Mouse (Mus musculus) heart, postnatal 10 days (tissue): ENCODE results near the gene Chrnb1. TPM values are rescaled to one million over a fixed set of nuclear protein-coding genes. Genes with fewer than 3 reads are reported as not detected.

Source experiments
- DNase-seq, 2 experiments: peaks; one replicate each; pipeline ENCODE4 v3.0.0; 2021
- intact Hi-C: fragments of 180-260 bp; cut with DNase I; formaldehyde crosslinking; loops from one replicate; pipeline ENCODE4 v1.15.1; 2025
- total RNA-seq, 2 experiments: library from RNA; stranded (reverse); gene quantifications; 2 replicates each; pipeline ENCODE4 v1.2.3; 2021

Gene Chrnb1
- total RNA-seq = 1 to 10 TPM; 5.8 to 7.1 TPM

DNA sequence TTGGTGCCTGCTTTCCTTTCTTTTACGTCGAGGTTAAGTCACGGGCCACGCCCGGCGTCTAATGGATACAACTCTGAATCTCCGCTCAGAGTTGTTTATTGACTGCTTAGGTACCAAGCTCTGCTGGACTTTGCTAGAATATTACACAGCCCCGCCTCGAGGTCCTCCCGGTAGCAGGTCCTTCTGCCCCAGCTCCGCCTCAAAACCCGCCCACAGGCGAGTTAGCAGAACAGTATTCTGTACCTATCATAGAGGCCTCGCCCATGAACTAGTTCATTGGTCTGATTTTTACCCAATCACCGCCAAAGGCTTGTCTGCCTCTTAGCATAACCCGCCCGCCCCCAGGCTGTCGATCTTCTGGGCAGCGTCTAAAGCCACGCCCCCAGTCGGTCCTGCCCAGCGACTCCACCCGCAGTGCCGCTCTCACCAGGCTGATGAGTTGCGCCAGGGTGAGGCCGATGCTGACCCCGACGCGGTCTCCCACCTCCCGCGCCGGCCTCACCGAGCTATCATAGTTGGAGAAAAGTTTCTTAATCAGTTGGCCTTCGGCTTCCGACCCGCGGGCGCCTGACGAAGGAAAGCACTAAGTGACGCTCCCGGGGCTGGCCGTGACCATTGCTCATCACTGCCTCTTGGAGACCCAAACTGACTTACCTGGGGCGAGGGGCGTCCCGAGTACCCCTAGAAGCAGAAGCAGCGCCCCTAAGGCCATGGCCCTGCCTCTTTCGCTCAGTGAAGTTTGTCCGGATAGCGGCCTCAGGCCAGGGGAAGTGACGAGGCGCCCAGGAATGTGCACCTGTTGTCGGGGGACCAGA, at the start of gene Chrnb1:
Gene Chrnb1, minus strand, starts transcription at position 776 of the 815 bp plus-strand sequence.
- DNase-seq = peak; percentile 95 to 97
- intact Hi-C loops = no loop called here

DNA sequence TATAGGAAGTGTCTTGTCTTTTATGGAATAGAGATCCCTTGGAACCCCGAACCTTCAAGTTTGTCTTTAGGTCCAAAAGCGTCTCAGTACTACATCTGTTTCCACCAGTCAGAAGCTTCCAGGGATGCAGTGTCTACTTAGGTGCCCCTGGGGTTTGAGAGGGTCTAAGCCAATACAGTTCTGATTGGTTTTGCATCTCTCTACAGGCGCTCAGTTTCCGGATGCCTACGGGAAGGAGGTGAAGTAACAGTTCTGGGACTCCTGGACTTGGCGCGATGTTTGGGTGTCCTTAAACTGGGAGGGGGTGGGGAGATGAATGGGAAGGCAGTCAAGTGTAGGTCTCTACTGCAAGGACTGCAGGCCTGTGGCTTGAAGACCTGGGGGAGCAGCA, 43.0 kb upstream of the Chrnb1 start:
- intact Hi-C loops = no loop called here
- no peak for DNase-seq

DNA sequence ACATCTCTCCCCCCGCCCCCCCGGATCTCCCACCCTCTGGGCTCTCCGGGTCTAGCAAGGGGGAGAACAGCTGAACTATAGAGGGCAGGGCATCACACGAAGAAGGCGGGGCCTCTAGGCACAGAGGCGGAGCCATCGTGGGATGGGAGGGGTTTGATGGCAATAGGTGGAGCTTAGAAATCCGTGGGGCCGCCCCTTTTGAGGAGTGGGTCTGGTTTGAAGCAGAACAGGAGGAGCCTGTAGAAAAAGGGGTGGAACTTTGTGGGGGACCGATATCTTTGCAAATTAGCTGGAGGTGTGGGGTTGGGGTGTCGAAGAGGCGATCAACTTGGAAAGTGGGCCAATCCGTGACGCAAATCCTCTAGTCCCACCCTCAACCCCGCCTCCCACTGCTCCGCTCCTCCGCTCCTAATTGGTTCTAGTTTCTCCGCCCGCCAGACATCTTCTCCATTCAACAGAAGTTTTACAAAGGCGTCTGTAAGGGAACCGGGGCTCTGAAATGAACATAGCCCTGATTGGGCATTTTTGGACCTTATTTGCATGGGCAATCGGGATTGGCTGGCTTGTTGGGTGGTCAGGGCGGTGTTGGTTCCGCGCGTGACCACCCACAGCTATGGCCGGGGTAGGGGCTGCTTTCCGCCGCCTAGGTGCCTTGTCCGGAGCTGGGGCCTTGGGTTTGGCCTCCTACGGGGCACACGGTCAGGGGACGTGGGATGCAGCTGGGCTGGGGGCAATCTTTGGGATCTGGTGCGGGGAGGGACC, 42.4 kb upstream of the Chrnb1 start, which contains the start of gene Tmem256:
Gene Tmem256, plus strand, starts transcription at position 563 of the 762 bp plus-strand sequence.
- DNase-seq = peak; percentile 96 to 97
- intact Hi-C loops = loop anchor here (2.0 kb wide), 1 partner anchor 35 kb away; no protein-coding TSS in a partner anchor

DNA sequence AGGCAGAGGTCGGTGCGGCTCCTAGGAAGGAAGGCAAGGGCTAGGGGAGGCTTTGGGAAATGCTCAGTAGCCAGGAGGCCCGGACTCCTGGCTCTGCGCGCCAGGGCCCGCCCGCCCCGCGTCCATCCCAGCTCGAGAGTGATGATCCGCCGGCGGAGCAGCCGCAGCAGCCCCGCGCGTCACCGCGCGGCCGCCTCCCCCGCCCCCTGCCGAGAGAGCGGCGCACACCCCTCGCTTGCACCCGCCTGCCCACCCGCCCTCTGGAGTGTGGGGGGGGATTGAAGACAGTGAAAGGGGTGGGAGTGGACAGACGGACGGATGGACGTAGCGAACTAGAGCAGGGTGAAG, 41.8 kb upstream of the Chrnb1 start, which contains the start of gene Nlgn2:
Gene Nlgn2, minus strand, starts transcription at position 181 of the 348 bp plus-strand sequence.
- intact Hi-C loops = loop anchor here (2.0 kb wide), 1 partner anchor 35 kb away; no protein-coding TSS in a partner anchor
- DNase-seq = no peak

DNA sequence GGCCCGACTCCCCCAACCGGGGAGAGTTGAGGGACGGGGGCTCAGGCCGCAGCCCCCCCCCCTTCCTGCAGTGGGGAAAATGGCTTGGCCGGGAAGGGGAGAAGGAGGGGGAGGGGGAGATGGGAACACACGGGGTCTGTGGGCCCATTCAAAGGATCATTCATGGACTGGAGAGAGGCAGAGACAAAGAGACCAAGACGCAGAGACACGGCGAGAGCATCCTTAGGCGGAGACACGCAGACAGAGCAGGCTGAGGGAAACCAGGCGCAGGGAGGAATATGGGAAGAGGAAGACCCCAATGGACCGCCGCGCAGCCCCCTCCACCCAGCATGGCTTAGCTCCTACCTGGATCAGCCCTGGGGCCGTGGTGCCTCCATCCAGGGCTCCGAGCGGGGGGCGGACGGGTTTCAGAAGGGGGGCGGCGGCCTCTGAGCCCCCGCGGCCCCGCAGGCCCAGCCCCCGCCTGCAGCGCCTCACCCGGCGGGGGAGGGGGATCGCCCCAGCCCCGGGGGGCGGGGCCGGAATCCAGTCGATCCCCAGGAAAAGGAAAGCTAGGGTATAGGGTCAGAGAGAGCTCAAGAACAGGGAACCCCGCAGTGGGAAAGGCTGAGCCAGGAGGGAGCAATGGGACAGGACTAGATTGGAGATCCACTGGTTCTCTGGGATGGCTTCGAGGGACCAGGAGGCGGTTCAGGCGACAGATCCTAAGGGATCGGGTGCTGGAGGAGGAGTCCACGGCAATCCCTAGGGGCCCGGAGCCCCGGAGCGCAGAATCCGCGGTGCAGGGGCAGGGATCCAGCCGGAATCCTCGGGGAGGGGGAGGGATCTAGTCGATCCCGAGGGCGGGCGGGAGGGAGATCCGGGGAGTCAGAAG, 41.2 kb upstream of the Chrnb1 start:
- DNase-seq = peak; percentile 47
- intact Hi-C loops = loop anchor here (2.0 kb wide), 1 partner anchor 34 kb away; no protein-coding TSS in a partner anchor

DNA sequence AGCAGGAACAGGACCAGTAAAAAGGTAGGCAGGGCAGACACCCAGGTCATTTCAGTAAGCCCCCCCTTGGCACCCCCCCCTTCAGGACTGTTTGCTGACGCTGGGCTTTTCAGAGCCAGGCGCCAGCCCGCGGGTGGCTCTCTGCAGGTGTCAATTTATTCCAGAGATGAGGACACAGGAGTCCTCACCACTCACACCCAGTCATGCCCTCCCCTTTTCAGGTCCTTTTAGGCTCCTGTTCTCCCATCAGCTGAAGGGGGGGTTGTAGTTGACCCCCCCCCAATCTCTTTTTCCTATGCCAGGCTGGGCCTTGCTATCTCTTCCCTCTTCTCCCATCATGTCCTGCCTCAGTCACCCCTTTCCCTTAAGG, 40.2 kb upstream of the Chrnb1 start:
- intact Hi-C loops = loop anchor here (2.0 kb wide), 1 partner anchor 33 kb away; no protein-coding TSS in a partner anchor
- DNase-seq = no peak

DNA sequence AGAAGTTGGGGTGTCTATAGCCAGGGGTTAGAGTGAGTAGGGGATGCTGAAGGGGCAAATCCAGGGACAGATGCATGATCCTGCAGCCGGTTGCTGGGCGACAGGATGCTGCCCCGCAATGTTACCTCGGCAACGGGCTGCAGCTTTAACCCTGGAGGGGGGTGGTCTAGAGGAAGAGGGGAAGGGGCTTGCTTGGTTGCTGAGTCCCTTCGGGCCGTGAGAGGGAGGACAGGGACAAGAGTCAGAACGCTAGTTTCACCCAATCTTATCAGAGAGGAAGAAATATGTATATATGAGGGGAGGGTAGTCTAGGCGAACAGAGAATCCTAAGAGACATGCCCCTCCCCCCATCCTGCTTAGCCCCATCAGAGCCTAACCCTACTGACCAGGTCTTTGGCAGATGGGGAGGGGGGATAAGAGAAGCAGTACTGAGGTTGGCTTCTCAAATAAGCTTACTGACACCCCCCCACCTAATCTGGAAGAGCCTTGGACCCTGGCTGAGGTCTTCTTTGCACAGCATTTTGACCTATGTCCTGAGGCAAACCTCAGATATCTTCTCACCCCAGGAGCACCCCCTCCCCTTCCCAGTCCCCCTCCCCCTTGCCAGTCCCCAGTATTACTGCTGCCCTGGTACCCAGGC, 39.7 kb upstream of the Chrnb1 start:
- DNase-seq = no peak
- intact Hi-C loops = no loop called here

DNA sequence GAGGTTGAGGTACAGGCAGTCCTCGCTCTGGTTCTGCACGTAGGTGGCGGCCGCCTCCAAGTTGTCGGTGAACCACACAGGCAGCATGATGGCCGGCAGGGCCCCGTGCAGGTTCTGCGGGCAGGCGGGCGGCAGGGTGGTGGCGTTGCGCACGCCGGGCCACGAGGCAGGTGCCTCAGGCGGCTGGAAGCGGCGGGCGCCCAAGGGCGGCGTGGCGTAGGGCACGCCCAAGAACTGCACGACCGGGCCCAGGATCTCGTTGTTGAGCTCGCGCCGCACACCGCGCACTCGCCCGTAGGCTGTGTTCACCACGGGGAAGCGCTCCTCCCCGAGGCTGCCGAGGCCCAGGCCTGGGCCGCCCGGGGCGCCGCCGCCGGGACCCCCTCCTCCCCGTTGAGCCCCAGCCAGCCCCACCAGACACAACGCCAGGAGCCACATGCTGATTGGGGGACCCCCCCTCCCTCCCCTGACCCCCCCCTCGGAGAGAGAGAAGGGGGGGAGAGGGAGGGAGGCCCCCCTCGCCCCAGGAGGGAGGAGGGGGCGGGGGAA, 38.3 kb upstream of the Chrnb1 start:
- intact Hi-C loops = no loop called here
- peak in 1 of 2 experiments; percentile 35 for DNase-seq

DNA sequence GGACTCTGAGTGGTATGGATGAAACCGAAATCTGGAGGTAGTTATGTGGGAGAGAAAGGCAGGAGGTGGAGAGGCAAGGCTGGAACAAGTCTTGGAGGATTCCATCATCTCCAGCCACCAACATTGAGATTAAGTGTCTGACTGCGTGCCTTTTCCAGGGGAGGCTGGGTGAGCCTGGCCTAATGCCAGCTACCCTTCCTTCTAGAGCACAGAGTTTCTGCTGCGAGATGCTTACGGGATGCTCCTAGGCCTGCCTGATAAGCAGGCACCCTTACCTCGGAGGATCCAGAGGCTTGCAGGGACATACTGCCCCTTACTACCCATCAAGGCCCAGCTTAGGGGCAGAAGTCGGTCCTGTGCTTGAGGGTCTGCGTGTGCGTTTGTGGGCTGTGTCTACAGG, 37.8 kb upstream of the Chrnb1 start:
- intact Hi-C loops = no loop called here
- DNase-seq = no peak

DNA sequence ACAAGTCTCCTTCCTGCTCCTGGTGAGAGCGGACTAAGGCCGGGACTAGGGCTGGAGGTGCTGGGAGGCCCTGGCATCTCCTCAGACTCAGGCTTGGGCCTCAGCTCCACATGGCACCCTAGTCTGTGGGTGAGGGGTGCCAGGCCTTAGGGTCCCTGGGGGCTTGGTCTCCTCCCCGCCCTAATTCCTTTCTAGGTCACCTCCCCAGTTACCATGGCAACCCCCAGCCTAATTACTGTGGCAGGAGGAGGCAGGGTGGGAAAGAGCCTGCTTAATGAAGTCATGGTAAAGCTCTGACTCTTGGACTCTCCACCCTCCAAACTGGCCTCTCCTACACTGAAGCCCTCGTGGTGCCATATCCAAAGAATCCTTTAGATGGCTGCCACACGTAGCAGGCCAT, 33.1 kb upstream of the Chrnb1 start:
- DNase-seq = no peak
- intact Hi-C loops = no loop called here

DNA sequence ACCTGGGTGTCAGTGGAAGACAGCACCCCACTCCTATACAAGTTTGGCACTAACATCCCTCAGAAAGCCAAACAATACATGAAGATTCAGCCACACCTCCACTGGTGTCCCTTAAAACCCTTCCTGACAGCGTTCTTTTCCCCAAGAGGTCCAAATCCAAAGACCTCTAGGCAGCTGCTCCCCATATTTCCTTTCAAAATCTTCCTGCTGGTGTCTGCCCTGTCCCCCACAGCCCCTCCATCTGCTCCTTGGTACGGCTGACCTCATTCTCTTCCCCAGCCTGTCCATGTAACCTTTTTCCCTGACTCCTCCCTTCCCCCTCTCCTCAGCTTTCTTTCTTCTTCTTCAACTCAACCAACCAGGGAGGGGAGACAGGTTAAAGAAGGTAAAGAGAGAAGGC, 27.7 kb upstream of the Chrnb1 start:
- intact Hi-C loops = no loop called here
- DNase-seq = no peak

DNA sequence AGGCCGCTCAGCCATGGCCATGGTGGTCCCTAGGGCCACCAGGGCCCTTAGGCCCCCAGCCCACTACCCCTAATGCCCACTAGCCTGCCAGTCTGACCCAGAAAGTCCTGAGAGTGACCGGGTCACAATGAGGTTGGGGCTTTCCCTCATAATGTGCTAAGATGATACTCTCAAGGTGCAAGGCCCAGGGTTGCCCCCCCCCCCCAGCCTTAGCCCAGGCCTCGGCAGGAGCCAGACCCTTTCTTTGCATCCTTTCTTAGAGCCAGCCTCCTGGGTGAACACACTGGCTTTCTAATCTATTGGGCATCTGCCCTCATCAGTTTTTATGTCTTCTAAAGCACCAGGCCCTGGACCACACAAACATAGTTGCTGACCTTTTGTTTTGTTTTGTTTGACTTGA, 26.3 kb upstream of the Chrnb1 start, which contains the start of gene Spem1:
Gene Spem1, minus strand, starts transcription at position 101 of the 400 bp plus-strand sequence.
- DNase-seq = no peak
- intact Hi-C loops = no loop called here

DNA sequence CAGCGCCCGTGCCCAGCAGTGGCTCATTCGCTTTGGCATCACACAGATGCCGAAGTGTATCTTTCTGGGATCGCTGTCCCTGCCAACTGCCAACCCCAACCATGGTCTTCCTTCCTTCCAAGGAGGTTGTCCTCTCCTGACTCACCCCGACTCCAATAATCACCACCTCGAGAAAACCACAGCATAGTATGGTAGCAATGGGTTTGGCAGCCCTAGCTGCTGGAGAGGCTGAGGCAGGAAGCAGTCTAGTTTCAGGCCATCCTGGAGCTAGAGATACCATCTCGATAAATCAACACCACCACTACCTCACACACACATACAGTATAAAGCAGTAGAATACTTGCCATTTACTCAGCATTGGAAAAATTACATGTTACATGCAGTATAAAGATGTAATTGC, 23.1 kb upstream of the Chrnb1 start:
- intact Hi-C loops = no loop called here
- no peak for DNase-seq

DNA sequence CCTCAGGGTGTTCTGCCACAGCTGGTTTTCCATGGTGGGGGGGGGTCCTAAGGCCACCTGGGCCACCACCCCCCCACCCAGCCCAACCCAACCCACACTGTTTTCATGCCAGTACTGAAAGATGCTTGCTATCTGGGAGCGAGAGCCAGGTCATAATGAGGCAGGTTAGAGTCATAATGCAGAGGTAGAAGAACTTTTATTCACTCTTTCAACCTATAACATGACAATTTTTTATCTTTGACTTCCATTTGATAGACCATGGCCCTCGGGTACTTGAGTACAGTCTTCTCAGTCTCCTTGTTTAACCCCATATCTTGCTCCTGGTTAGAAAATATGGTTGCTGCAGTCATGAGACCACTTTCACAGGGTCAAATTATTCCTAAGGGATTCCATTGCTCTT, 22.6 kb upstream of the Chrnb1 start, which contains the start of gene Spem2:
Gene Spem2, minus strand, starts transcription at position 101 of the 400 bp plus-strand sequence.
- intact Hi-C loops = no loop called here
- DNase-seq = no peak

DNA sequence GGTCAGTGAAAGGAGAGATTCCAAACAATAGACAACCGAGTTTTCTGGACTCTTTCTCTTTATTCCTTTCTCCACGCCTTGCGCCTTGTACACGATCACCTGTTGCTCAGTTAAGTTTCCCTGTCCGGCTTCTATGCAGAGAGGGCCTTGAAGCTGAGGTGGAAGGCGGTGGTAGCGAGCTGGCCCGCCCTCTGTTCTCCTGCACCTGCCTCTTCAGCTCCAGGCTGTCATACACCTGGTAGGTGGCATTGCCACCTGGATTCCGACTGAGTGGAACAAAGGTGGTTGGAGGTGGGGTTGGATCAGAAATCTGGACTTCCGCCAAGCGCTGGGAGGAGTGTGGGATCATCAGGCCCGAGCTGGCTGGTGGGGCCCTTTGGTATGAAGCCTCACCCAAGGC, 20.8 kb upstream of the Chrnb1 start:
- no peak for DNase-seq
- intact Hi-C loops = no loop called here

DNA sequence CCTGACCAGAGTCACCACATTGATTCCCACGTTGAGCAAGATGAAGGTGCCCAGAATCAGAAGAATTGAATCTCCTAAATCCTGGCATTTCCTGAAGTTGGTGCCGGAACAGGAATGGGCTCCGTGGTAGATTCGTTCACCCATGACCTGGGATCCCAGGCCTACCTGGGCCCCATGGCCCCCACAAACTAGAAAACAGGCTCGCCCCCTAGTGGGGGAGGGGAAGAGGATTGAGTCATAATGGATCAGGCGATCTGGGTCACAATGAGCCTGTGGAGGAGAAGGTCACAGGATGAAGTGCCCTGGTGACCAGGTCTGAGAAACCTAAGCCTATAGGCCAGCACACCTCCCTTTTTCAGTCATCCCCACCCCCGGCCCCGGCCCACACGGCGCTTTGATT, 19.4 kb upstream of the Chrnb1 start, which contains the start of gene Gm39566:
Gene Gm39566, minus strand, starts transcription at position 144 of the 400 bp plus-strand sequence.
- intact Hi-C loops = no loop called here
- DNase-seq = no peak

DNA sequence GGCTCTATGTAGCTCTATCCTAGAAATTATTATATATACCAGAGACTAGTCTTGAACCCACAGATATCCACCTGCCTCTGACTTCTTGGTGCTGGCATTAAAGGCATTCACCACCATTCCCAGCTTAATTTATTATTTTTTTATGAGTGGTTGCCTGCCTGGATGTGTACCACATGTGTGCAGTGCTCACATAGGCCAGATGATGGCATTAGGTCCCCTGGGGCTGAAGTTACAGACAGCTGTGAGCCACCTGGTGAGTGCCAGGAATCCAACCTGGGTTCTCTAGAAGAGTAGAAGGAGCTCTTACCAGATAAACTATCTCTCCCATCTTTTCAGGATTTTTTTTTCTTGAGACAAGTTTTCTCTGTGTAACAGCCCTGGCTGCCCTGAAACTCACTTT, 14.5 kb upstream of the Chrnb1 start:
- DNase-seq = no peak
- intact Hi-C loops = no loop called here

DNA sequence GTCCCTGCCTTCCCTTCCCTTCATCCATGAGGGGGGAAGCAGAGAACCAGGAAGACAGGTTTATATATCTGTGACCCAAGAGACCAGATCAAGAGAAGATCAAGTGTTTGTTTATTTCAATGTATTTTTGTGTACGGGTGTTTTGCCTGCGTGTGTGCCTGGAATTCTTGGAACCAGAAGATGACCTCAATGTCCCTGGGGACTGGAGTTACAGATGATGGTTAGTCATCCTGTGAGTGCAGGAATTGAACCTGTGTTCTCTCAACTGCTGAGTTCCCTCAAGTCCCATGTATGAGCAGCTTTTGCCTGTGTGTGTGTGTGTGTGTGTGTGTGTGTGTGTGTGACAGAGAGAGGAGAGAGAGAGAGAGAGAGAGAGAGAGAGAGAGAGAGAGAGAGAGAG, 11.9 kb upstream of the Chrnb1 start:
- intact Hi-C loops = no loop called here

DNA sequence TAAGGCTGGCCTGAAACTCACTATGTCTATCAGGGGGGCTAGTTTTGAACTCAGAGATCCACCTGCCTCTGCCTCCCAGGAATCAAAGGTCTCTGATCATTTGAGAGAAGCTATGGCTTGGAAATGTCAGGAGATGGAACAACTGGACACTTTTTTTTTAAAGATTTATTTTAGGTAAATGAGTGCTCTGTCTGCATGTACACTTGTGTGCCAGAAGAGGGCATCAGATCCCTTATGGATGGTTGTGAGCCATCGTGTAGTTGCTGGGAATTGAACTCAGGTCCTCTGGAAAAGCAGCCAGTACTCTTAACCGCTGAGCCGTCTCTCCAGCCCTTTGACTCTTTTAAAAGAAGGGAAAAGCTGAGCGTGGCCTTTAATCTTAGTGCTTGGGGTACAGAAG, 10.6 kb upstream of the Chrnb1 start:
- no peak for DNase-seq
- intact Hi-C loops = no loop called here

More for the DNA sequence above, 11.9 kb upstream of the Chrnb1 start:
- no peak for DNase-seq
